In genomic region chr1:166994266-166994665, GRCm38 (mm10) we compare ENCODE assay signal across 19 mouse cellular contexts.
"Had no signal": no experiment of that assay in that cellular context is flagged by ENCODE, and none has a peak within 500 bp of the region (broad histone marks: within the 10 kb centered on the region; RNA-seq: fewer than 3 reads in every experiment).

No protein-coding gene starts in this region.

- H3K4me2 ChIP-seq: kidney, embryonic 15.5 days; liver, embryonic 13.5 days; midbrain, embryonic 12.5 days; neural tube, embryonic 13.5 days had no signal

- ATAC-seq: midbrain, embryonic 16.5 days had no signal

- H3K4me3 ChIP-seq: kidney, embryonic 15.5 days; liver, embryonic 13.5 days; midbrain, embryonic 12.5 days; myocyte; neural tube, embryonic 13.5 days had no signal

- H3K4me1 ChIP-seq: kidney, embryonic 15.5 days; liver, embryonic 13.5 days; midbrain, embryonic 12.5 days had no signal

- H3K9me3 ChIP-seq: kidney, embryonic 15.5 days; liver, embryonic 13.5 days; midbrain, embryonic 12.5 days; neural tube, embryonic 13.5 days had no signal

- H3K27me3 ChIP-seq: kidney, embryonic 15.5 days; neural tube, embryonic 13.5 days had no signal

- H3K36me3 ChIP-seq: kidney, embryonic 15.5 days; liver, embryonic 13.5 days; midbrain, embryonic 12.5 days; neural tube, embryonic 13.5 days had no signal

- H3K27ac ChIP-seq: kidney, embryonic 15.5 days; liver, embryonic 13.5 days; midbrain, embryonic 12.5 days; neural tube, embryonic 13.5 days; stomach, postnatal 0 days had no signal

- H3K9ac ChIP-seq: kidney, embryonic 15.5 days; liver, embryonic 13.5 days; midbrain, embryonic 12.5 days; neural tube, embryonic 13.5 days had no signal

- DNase-seq: kidney, adult 2 months; kidney, postnatal 10 days; kidney, postnatal 36 days; layer of hippocampus, postnatal 36 days; left cerebral cortex, postnatal 4 days; liver, embryonic 13.5 days; lung, adult 2 months; lung, postnatal 14 days; lung, postnatal 4 days; right cerebral cortex, postnatal 4 days; thymus, adult 2 months; thymus, postnatal 14 days; thymus, postnatal 4 days had no signal
